Comparison of ENCODE assay signal across 8 mouse cellular contexts in genomic region chr1:165764571-165764970, GRCm38 (mm10). TPM values are rescaled to one million over a fixed set of nuclear protein-coding genes. Genes with fewer than 3 reads are reported as not detected.
DNase-seq lines count a peak whose midpoint lies in the region; ATAC-seq and TF ChIP-seq lines count a peak whose summit lies in the region.

No protein-coding gene starts in this region.

- H3K4me1 ChIP-seq in heart, embryonic 15.5 days (replicated peaks) = peaks cover 21% of the 10 kb centered on the region
- peaks cover 9% of the 10 kb centered on the region for H3K4me1 ChIP-seq in bone marrow, adult 2 months (ENCODE audit: control insufficient read depth, insufficient read depth, low read length)
- peaks cover 16% of the 10 kb centered on the region for H3K4me1 ChIP-seq in hindbrain, embryonic 13.5 days (replicated peaks)
- H3K4me1 ChIP-seq in midbrain, embryonic 13.5 days (replicated peaks) = peaks cover 14% of the 10 kb centered on the region

- no peak for TF ChIP-seq CTCF in bone marrow, adult 2 months (IDR thresholded peaks at IDR 0.05; ENCODE audit: control insufficient read depth, insufficient read depth, low read length)

- WGBS in heart, embryonic 15.5 days = 58% methylated on average over 9 of the region's 9 CpGs
- WGBS in bone marrow, adult 2 months = 14% methylated on average over 9 of the region's 9 CpGs
- WGBS in hindbrain, embryonic 13.5 days = 60% methylated on average over 9 of the region's 9 CpGs
- 61% methylated on average over 9 of the region's 9 CpGs for WGBS in midbrain, embryonic 13.5 days

- no peak for ATAC-seq in heart, embryonic 15.5 days (replicated peaks; ENCODE audit: insufficient number of reproducible peaks, insufficient read depth, low FRiP score, low read depth)
- no peak for ATAC-seq in hindbrain, embryonic 13.5 days (ENCODE audit: low FRiP score)
- ATAC-seq in midbrain, embryonic 13.5 days = no peak

- peak overlapping the region; percentile 90 for H3K4me3 ChIP-seq in heart, embryonic 15.5 days
- peak overlapping the region; percentile 92 for H3K4me3 ChIP-seq in bone marrow, adult 2 months (replicated peaks; ENCODE audit: control insufficient read depth, low read depth, low read length)
- peak overlapping the region; percentile 74 for H3K4me3 ChIP-seq in hindbrain, embryonic 13.5 days
- peak overlapping the region; percentile 79 for H3K4me3 ChIP-seq in midbrain, embryonic 13.5 days (replicated peaks)

- H3K27ac ChIP-seq in heart, embryonic 15.5 days = no peak overlapping the region
- H3K27ac ChIP-seq in bone marrow, adult 2 months (ENCODE audit: control insufficient read depth, insufficient read depth, low read depth, low read length, poor library complexity) = peak overlapping the region; percentile 90
- H3K27ac ChIP-seq in hindbrain, embryonic 13.5 days = no peak overlapping the region
- no peak overlapping the region for H3K27ac ChIP-seq in midbrain, embryonic 13.5 days

- no peaks in the 10 kb centered on the region for H3K27me3 ChIP-seq in heart, embryonic 15.5 days
- H3K27me3 ChIP-seq in hindbrain, embryonic 13.5 days = peaks cover 36% of the 10 kb centered on the region
- peaks cover 20% of the 10 kb centered on the region for H3K27me3 ChIP-seq in midbrain, embryonic 13.5 days

- intact Hi-C loops in heart, postnatal 10 days (cut with DNase I) = loop anchor here (10.0 kb wide), 1 partner anchor 370 kb away; no protein-coding TSS in a partner anchor

- H3K9ac ChIP-seq in heart, embryonic 15.5 days = 0 out of 2 replicates have a peak overlapping the region, but pooled peaks have one; percentile 87
- peak overlapping the region; percentile 83; the same call in 1 of the 2 replicates for H3K9ac ChIP-seq in hindbrain, embryonic 13.5 days
- H3K9ac ChIP-seq in midbrain, embryonic 13.5 days (replicated peaks) = no peak overlapping the region; the same call in 1 of the 2 replicates

- DNase-seq in heart, postnatal 10 days = no peak
- DNase-seq in left cerebral cortex, adult 8-10 months (ENCODE audit: low spot score in 2 of 2) = no peak
- DNase-seq in cerebellum, adult 9-11 months = no peak
- no peak for DNase-seq in adrenal gland, postnatal 4 days (ENCODE audit: low spot score in 2 of 2)

- H3K36me3 ChIP-seq in heart, embryonic 15.5 days = no peaks in the 10 kb centered on the region
- H3K36me3 ChIP-seq in hindbrain, embryonic 13.5 days = no peaks in the 10 kb centered on the region
- no peaks in the 10 kb centered on the region for H3K36me3 ChIP-seq in midbrain, embryonic 13.5 days

- peak overlapping the region; percentile 89 for H3K4me2 ChIP-seq in heart, embryonic 15.5 days
- peak overlapping the region; percentile 89 for H3K4me2 ChIP-seq in hindbrain, embryonic 13.5 days
- H3K4me2 ChIP-seq in midbrain, embryonic 13.5 days (replicated peaks) = peak overlapping the region; percentile 96

- no peak for TF ChIP-seq POLR2A in bone marrow, adult 2 months (IDR thresholded peaks at IDR 0.05; ENCODE audit: borderline replicate concordance, control insufficient read depth, low read depth, low read length)

- no peaks in the 10 kb centered on the region for H3K9me3 ChIP-seq in heart, embryonic 15.5 days (replicated peaks)
- no peaks in the 10 kb centered on the region for H3K9me3 ChIP-seq in hindbrain, embryonic 13.5 days
- H3K9me3 ChIP-seq in midbrain, embryonic 13.5 days = no peaks in the 10 kb centered on the region

RNA-seq across cellular contexts. Expression of gene Creg1, which starts 1.0 kb away (rescaled TPM):
- 69.9 and 75.6 TPM in 2 replicates for polyA plus RNA-seq in heart, embryonic 15.5 days (2015; fragmentation: Nextera tagmentation; extraction: Ambion mirVana)
- 10 to 100 TPM; 34.8 to 36.1 TPM for total RNA-seq in heart, postnatal 10 days (2021)
- 288 and 312 TPM in 2 replicates for polyA plus RNA-seq in bone marrow, adult 2 months (2011; ENCODE audit: insufficient read depth, insufficient read length, low replicate concordance, missing spikeins)
- 24.1 and 31.6 TPM in 2 replicates for polyA plus RNA-seq in hindbrain, embryonic 13.5 days (2015; fragmentation: Nextera tagmentation; extraction: Ambion mirVana)
- 21.7 and 23.8 TPM in 2 replicates for polyA plus RNA-seq in midbrain, embryonic 13.5 days (2015; fragmentation: Nextera tagmentation; extraction: Ambion mirVana)
- total RNA-seq in left cerebral cortex, adult 8-10 months (2022) = 10 to 100 TPM; 32.5 to 44.4 (median 38.7) TPM
- total RNA-seq in adrenal gland, postnatal 4 days (2021) = 10 to 100 TPM; 43.2 to 44.4 TPM

RNA-seq across cellular contexts. Expression of gene Cd247, which starts 23.9 kb away (rescaled TPM):
- 0.89 and 5.5 TPM in 2 replicates for polyA plus RNA-seq in heart, embryonic 15.5 days (2015; fragmentation: Nextera tagmentation; extraction: Ambion mirVana)
- 1 to 10 TPM; 1.7 TPM for total RNA-seq in heart, postnatal 10 days (2021)
- 3.3 and 4.9 TPM in 2 replicates for polyA plus RNA-seq in bone marrow, adult 2 months (2011; ENCODE audit: insufficient read depth, insufficient read length, low replicate concordance, missing spikeins)
- polyA plus RNA-seq in hindbrain, embryonic 13.5 days (2015; fragmentation: Nextera tagmentation; extraction: Ambion mirVana) = 0.60 and 1.5 TPM in 2 replicates
- polyA plus RNA-seq in midbrain, embryonic 13.5 days (2015; fragmentation: Nextera tagmentation; extraction: Ambion mirVana) = 1.6 and 2.2 TPM in 2 replicates
- not detected for total RNA-seq in left cerebral cortex, adult 8-10 months (2022)
- total RNA-seq in adrenal gland, postnatal 4 days (2021) = under 1 TPM; 0.45 to 0.48 TPM

RNA-seq across cellular contexts. Expression of gene Rcsd1, which starts 55.0 kb away (rescaled TPM):
- 90.4 and 98.4 TPM in 2 replicates for polyA plus RNA-seq in heart, embryonic 15.5 days (2015; fragmentation: Nextera tagmentation; extraction: Ambion mirVana)
- total RNA-seq in heart, postnatal 10 days (2021) = 100 to 1,000 TPM; 112 to 114 TPM
- 51.6 and 119 TPM in 2 replicates for polyA plus RNA-seq in bone marrow, adult 2 months (2011; ENCODE audit: insufficient read depth, insufficient read length, low replicate concordance, missing spikeins)
- 12.4 and 13.5 TPM in 2 replicates for polyA plus RNA-seq in hindbrain, embryonic 13.5 days (2015; fragmentation: Nextera tagmentation; extraction: Ambion mirVana)
- polyA plus RNA-seq in midbrain, embryonic 13.5 days (2015; fragmentation: Nextera tagmentation; extraction: Ambion mirVana) = 8.0 and 8.3 TPM in 2 replicates
- total RNA-seq in left cerebral cortex, adult 8-10 months (2022) = 1 to 10 TPM; 5.5 to 8.2 (median 7.3) TPM
- 10 to 100 TPM; 29.5 to 31.9 TPM for total RNA-seq in adrenal gland, postnatal 4 days (2021)
